Mouse (Mus musculus): ENCODE data around the gene Tgm1.

- TF ChIP-seq POLR2A (IDR thresholded peaks at IDR 0.05; ENCODE audit: borderline replicate concordance, low read depth, low read length) (no peak), CTCF (IDR thresholded peaks at IDR 0.05; ENCODE audit: low read depth, low read length) (no peak)
Observed at GRCm38 (mm10) chr14:55730531-55731032, 16.9 kb upstream of the Tgm1 start.

All from bone marrow macrophage, adult 2 months (primary cell).